Mouse (Mus musculus) liver, embryonic 13.5 days (tissue): ENCODE results near the gene Dnaja3. TPM values are rescaled to one million over a fixed set of nuclear protein-coding genes. Genes with fewer than 3 reads are reported as not detected.

Experiments
- ATAC-seq: fragments of 200-750 bp; cut with Nextera tagmentation; 2 replicates; pipeline ENCODE4 v1.8.0; 2017; ENCODE audit warnings: low read depth, mild to moderate bottlenecking, moderate number of reproducible peaks, moderate library complexity
- DNase-seq: peaks from one replicate; pipeline ENCODE4 v3.0.0; 2022
- H3K27ac ChIP-seq: fragments of 300-500 bp; sonication (generic); 2 replicates; pipeline ENCODE4 v1.5.1; 2015; ENCODE audit warnings: moderate library complexity, mild to moderate bottlenecking, inconsistent platforms
- H3K27me3 ChIP-seq: fragments of 300-500 bp; sonication (generic); 2 replicates; pipeline ENCODE4 v1.6.1; 2015; ENCODE audit warnings: mild to moderate bottlenecking, inconsistent platforms
- H3K36me3 ChIP-seq: fragments of 300-500 bp; sonication (generic); 2 replicates; pipeline ENCODE4 v1.6.1; 2015; ENCODE audit warnings: mild to moderate bottlenecking, inconsistent platforms
- H3K4me1 ChIP-seq: fragments of 300-500 bp; sonication (generic); replicated peaks from 2 replicates; pipeline ENCODE4 v1.6.1; 2015; ENCODE audit warnings: inconsistent platforms
- H3K4me2 ChIP-seq: fragments of 300-500 bp; sonication (generic); 2 replicates; pipeline ENCODE4 v1.6.1; 2015; ENCODE audit warnings: inconsistent platforms, mild to moderate bottlenecking, moderate library complexity
- H3K4me3 ChIP-seq: fragments of 300-500 bp; sonication (generic); replicated peaks from 2 replicates; pipeline ENCODE4 v1.5.1; 2015; ENCODE audit warnings: mild to moderate bottlenecking, inconsistent platforms
- H3K9ac ChIP-seq: fragments of 300-500 bp; sonication (generic); 2 replicates; pipeline ENCODE4 v1.6.1; 2015; ENCODE audit warnings: mild to moderate bottlenecking, inconsistent platforms
- H3K9me3 ChIP-seq: fragments of 300-500 bp; sonication (generic); replicated peaks from 2 replicates; pipeline ENCODE4 v1.6.1; 2016; ENCODE audit warnings: inconsistent platforms
- WGBS: fragments of 180-500 bp; shearing (Covaris S2); methylation state at CpG from one replicate; pipeline ENCODE4 v1.1.7; 2015; ENCODE audit not compliant: insufficient replicate concordance; 5-methylcytosine and 5-hydroxymethylcytosine counted together
- polyA plus RNA-seq: library from polyadenylated mRNA; unstranded; fragments of >200 nt; fragmentation: Nextera tagmentation; extraction: Ambion mirVana; gene quantifications from 2 replicates; pipeline ENCODE4 v1.2.1, GENCODE M21; 2015

Gene Dnaja3
- polyA plus RNA-seq, 1 experiment from 2014 or later: 51.8 TPM

- H3K4me3 ChIP-seq: no peak overlapping the region
- WGBS: 77% methylated on average over 4 of the region's 4 CpGs
- peaks cover 31% of the 10 kb centered on the region for H3K4me1 ChIP-seq
- H3K27ac ChIP-seq: no peak overlapping the region
- no peaks in the 10 kb centered on the region for H3K27me3 ChIP-seq
- no peak overlapping the region for H3K4me2 ChIP-seq
- H3K9me3 ChIP-seq: no peaks in the 10 kb centered on the region
- no peak for DNase-seq
- no peak overlapping the region for H3K9ac ChIP-seq
- ATAC-seq: no peak
- H3K36me3 ChIP-seq: peaks cover 27% of the 10 kb centered on the region
Observed at GRCm38 (mm10) chr16:4645867-4646266, 6.1 kb downstream of the Dnaja3 start.

- H3K4me2 ChIP-seq: no peak overlapping the region
- H3K4me3 ChIP-seq: no peak overlapping the region
- DNase-seq: no peak
- peaks cover 23% of the 10 kb centered on the region for H3K4me1 ChIP-seq
- no peak for ATAC-seq
- H3K9me3 ChIP-seq: no peaks in the 10 kb centered on the region
- 82% methylated on average over 4 of the region's 4 CpGs for WGBS
- no peaks in the 10 kb centered on the region for H3K27me3 ChIP-seq
- no peak overlapping the region for H3K27ac ChIP-seq
- no peak overlapping the region for H3K9ac ChIP-seq
- H3K36me3 ChIP-seq: peaks cover 36% of the 10 kb centered on the region
Observed at GRCm38 (mm10) chr16:4646831-4647230, 7.0 kb downstream of the Dnaja3 start.

- Histone ChIP-seq H3K4me1 (peaks cover 15% of the 10 kb centered on the region), H3K9me3 (no peaks in the 10 kb centered on the region), H3K4me2 (no peak overlapping the region), H3K27me3 (no peaks in the 10 kb centered on the region), H3K9ac (no peak overlapping the region), H3K4me3 (no peak overlapping the region), H3K36me3 (peaks cover 45% of the 10 kb centered on the region), H3K27ac (no peak overlapping the region)
- no peak for ATAC-seq
- WGBS: 71% methylated on average over 13 of the region's 13 CpGs
- no peak for DNase-seq
Observed at GRCm38 (mm10) chr16:4647651-4648141, 7.9 kb downstream of the Dnaja3 start.

DNA sequence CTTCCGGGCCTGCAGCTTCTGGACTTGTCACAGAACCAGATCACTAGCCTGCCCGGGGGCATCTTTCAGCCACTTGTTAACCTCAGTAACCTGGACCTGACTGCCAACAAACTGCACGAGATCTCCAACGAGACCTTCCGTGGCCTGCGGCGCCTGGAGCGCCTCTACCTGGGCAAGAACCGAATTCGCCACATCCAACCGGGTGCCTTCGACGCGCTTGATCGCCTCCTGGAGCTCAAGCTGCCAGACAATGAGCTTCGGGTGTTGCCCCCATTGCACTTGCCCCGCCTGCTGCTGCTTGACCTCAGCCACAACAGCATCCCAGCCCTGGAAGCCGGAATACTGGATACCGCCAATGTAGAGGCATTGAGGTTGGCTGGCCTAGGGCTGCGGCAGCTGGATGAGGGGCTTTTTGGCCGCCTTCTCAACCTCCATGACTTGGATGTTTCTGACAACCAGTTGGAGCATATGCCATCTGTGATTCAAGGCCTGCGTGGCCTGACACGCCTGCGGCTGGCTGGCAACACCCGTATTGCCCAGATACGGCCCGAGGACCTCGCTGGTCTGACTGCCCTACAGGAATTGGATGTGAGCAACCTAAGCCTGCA is 8.7 kb downstream of the Dnaja3 start:
- WGBS: 88% methylated on average over 28 of the region's 28 CpGs
- no peak for DNase-seq
- H3K9me3 ChIP-seq: no peaks in the 10 kb centered on the region
- peaks cover 8% of the 10 kb centered on the region for H3K4me1 ChIP-seq
- H3K27me3 ChIP-seq: no peaks in the 10 kb centered on the region
- H3K36me3 ChIP-seq: peaks cover 51% of the 10 kb centered on the region
- ATAC-seq: no peak
- no peak overlapping the region for H3K4me2 ChIP-seq
- no peak overlapping the region for H3K4me3 ChIP-seq
- no peak overlapping the region for H3K27ac ChIP-seq
- H3K9ac ChIP-seq: no peak overlapping the region

DNA sequence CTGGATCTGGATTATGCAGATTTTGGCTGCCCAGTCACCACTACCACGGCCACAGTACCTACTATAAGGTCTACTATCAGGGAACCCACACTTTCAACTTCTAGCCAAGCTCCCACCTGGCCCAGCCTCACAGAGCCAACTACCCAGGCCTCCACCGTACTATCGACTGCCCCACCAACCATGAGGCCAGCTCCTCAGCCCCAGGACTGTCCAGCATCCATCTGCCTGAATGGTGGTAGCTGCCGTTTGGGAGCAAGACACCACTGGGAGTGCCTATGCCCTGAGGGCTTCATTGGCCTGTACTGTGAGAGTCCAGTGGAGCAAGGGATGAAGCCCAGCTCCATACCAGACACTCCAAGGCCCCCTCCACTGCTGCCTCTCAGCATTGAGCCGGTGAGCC is 9.4 kb downstream of the Dnaja3 start:
- H3K4me3 ChIP-seq: no peak overlapping the region
- no peak overlapping the region for H3K4me2 ChIP-seq
- no peak overlapping the region for H3K27ac ChIP-seq
- no peaks in the 10 kb centered on the region for H3K27me3 ChIP-seq
- H3K9me3 ChIP-seq: no peaks in the 10 kb centered on the region
- DNase-seq (no peak), ATAC-seq (0 out of 2 replicates have a peak, but pooled peaks have one; percentile 9)
- peaks cover 5% of the 10 kb centered on the region for H3K4me1 ChIP-seq
- no peak overlapping the region for H3K9ac ChIP-seq
- WGBS: 81% methylated on average over 5 of the region's 5 CpGs
- H3K36me3 ChIP-seq: peaks cover 45% of the 10 kb centered on the region

GRCm38 (mm10) chr16:4649692-4650091 is 9.9 kb downstream of the Dnaja3 start:
- Histone ChIP-seq H3K9me3 (no peaks in the 10 kb centered on the region), H3K4me1 (peaks cover 5% of the 10 kb centered on the region), H3K4me2 (no peak overlapping the region), H3K27ac (no peak overlapping the region), H3K9ac (no peak overlapping the region), H3K4me3 (no peak overlapping the region), H3K27me3 (no peaks in the 10 kb centered on the region), H3K36me3 (peaks cover 46% of the 10 kb centered on the region)
- ATAC-seq: peak; percentile 6; the same call in 1 of the 2 replicates
- WGBS: 86% methylated on average over 11 of the region's 11 CpGs
- DNase-seq: no peak

DNA sequence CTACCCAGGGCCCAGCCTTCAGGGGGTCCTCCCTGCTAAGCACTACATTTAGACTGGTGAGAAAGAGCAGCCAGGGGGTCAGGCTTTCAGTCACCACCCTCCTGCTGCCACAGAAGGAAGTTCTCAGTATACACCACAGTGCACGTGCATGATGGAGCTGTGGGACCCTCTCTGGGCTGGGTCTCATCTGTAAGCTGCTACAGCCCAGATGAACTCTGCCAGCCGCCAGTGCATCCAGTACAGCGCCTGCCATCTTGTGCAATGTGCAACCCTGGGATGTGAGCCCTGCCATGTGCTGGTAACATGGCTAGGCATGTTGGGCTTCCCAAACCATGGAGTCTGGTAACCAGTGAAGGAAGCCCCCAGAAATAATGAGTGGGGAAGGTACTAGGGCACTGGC is 10.4 kb downstream of the Dnaja3 start:
- peaks cover 51% of the 10 kb centered on the region for H3K36me3 ChIP-seq
- no peak overlapping the region for H3K27ac ChIP-seq
- no peak for ATAC-seq
- H3K4me2 ChIP-seq: no peak overlapping the region
- WGBS: 83% methylated on average over 3 of the region's 3 CpGs
- DNase-seq: no peak
- no peaks in the 10 kb centered on the region for H3K27me3 ChIP-seq
- H3K9me3 ChIP-seq: no peaks in the 10 kb centered on the region
- peaks cover 9% of the 10 kb centered on the region for H3K4me1 ChIP-seq
- H3K9ac ChIP-seq: no peak overlapping the region
- no peak overlapping the region for H3K4me3 ChIP-seq

- Histone ChIP-seq H3K4me1 (peaks cover 18% of the 10 kb centered on the region), H3K4me2 (no peak overlapping the region), H3K36me3 (peaks cover 56% of the 10 kb centered on the region), H3K9me3 (no peaks in the 10 kb centered on the region), H3K4me3 (no peak overlapping the region), H3K27me3 (no peaks in the 10 kb centered on the region), H3K9ac (no peak overlapping the region), H3K27ac (no peak overlapping the region)
- no peak for DNase-seq
- 89% methylated on average over 1 of the region's 1 CpGs for WGBS
- no peak for ATAC-seq
Observed at GRCm38 (mm10) chr16:4651081-4651480, 11.3 kb downstream of the Dnaja3 start.

DNA sequence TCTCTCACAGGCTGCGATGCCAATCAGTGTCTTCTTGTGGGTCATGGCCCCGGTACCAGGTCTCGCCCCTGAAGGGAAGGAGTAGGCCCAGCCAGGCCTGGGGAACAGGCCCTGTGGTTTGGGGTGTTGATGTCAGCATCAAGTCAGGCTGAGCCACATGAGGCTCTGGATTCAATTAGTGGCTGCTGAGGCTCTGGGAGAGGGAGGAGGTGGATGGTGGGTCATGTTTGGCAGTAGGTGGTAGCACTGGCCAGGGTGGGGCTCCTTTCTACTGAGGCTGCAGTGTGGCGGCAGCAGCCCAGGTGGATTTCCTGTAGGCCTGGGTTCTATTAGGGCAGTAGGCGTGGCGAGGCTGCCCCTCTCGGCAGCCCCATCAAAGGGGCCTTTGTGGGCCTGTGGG is 11.8 kb downstream of the Dnaja3 start:
- Histone ChIP-seq H3K4me2 (no peak overlapping the region), H3K36me3 (peaks cover 56% of the 10 kb centered on the region), H3K27ac (no peak overlapping the region), H3K9ac (no peak overlapping the region), H3K27me3 (no peaks in the 10 kb centered on the region), H3K4me3 (no peak overlapping the region), H3K4me1 (peaks cover 23% of the 10 kb centered on the region), H3K9me3 (no peaks in the 10 kb centered on the region)
- DNase-seq (no peak), ATAC-seq (no peak)
- WGBS: 71% methylated on average over 7 of the region's 7 CpGs

- DNase-seq (no peak), ATAC-seq (no peak)
- Histone ChIP-seq H3K4me1 (peaks cover 20% of the 10 kb centered on the region), H3K9me3 (no peaks in the 10 kb centered on the region), H3K4me2 (no peak overlapping the region), H3K27me3 (no peaks in the 10 kb centered on the region), H3K4me3 (no peak overlapping the region), H3K9ac (no peak overlapping the region), H3K27ac (no peak overlapping the region), H3K36me3 (peaks cover 56% of the 10 kb centered on the region)
- WGBS: 65% methylated on average over 4 of the region's 4 CpGs
Observed at GRCm38 (mm10) chr16:4652707-4653416, 13.1 kb downstream of the Dnaja3 start.

- H3K4me1 ChIP-seq: peaks cover 30% of the 10 kb centered on the region
- 80% methylated on average over 10 of the region's 10 CpGs for WGBS
- H3K4me2 ChIP-seq: no peak overlapping the region
Observed at GRCm38 (mm10) chr16:4654706-4655105, 14.9 kb downstream of the Dnaja3 start.

More at GRCm38 (mm10) chr16:4654706-4655105, 14.9 kb downstream of the Dnaja3 start:
- DNase-seq: no peak
- Histone ChIP-seq H3K9me3 (no peaks in the 10 kb centered on the region), H3K27ac (peak overlapping the region; percentile 58; the same call in 1 of the 2 replicates), H3K27me3 (no peaks in the 10 kb centered on the region), H3K9ac (no peak overlapping the region), H3K4me3 (no peak overlapping the region), H3K36me3 (peaks cover 44% of the 10 kb centered on the region)
- no peak for ATAC-seq
